Mouse (Mus musculus) neural tube, postnatal 0 days (tissue): Measurements from ENCODE around the gene Olfr806. TPM values are rescaled to one million over a fixed set of nuclear protein-coding genes. Genes with fewer than 3 reads are reported as not detected.

Source experiments
- microRNA-seq: library from miRNA; unstranded; fragments of <30 nt; microRNA quantifications from one replicate; pipeline ENCODE4, GENCODE M21; 2016
- polyA plus RNA-seq: library from polyadenylated mRNA; unstranded; fragments of >200 nt; fragmentation: Nextera tagmentation; extraction: Ambion mirVana; gene quantifications from 2 replicates; pipeline ENCODE4 v1.2.1, GENCODE M21; 2015

The Olfr806 gene
- polyA plus RNA-seq, result not detected in 2 replicates

GRCm38 (mm10) chr10:129741821-129742220 is at the start of gene Olfr806:
Gene Olfr806, minus strand, starts transcription at chr10:129741921.

GRCm38 (mm10) chr10:129774338-129774737 is 32.6 kb upstream of the Olfr806 start, which contains the start of gene Olfr809:
Gene Olfr809, plus strand, starts transcription at chr10:129774638.

GRCm38 (mm10) chr10:129765182-129765581 is 23.5 kb upstream of the Olfr806 start, which contains the start of gene Olfr808:
Gene Olfr808, plus strand, starts transcription at chr10:129765482.

GRCm38 (mm10) chr10:129757693-129758092 is 16.0 kb upstream of the Olfr806 start, which contains the start of gene Olfr807:
Gene Olfr807, minus strand, starts transcription at chr10:129757793.

DNA sequence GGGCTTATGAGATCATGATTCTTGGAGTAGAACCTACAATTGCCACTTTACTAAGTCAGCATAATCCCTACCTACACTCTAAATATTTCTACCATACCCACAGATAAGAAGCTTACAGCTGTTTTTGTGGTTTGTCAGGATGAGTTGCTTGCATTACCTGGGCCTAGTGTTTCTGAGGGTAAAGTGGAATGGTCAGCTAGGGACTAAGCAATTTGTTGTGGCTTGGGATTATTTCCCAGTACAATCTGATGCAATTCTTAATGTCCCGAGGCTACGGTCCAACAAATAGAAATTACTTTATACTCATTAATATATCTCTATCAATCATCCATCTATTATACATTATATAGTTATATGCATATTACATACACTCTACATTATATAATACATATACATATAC is 12.4 kb downstream of the Olfr806 start, which contains the start of gene Olfr805:
Gene Olfr805, minus strand, starts transcription at position 101 of the 400 bp plus-strand sequence.

GRCm38 (mm10) chr10:129702910-129703309 is 38.8 kb downstream of the Olfr806 start, which contains the start of gene Olfr804:
Gene Olfr804, plus strand, starts transcription at chr10:129703210.

DNA sequence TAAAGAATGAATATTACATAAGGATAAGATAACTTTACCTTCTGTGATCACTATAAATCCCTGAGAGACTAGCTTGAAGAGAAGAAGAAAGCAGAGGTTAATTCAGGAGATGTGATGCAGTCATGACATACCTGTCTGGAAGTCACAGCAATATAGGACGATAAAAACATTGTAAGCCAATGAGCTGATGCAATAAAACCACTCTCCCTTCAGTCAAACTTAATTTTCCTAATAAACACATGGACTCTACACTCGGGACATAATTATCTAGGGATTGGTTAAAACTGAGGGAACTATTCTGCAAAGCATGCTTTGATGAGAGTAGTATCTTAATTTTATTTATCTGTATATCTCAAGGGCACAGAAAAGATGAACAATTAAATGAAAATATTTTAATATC is 47.5 kb downstream of the Olfr806 start, which contains the start of gene Olfr803:
Gene Olfr803, minus strand, starts transcription at position 101 of the 400 bp plus-strand sequence.

DNA sequence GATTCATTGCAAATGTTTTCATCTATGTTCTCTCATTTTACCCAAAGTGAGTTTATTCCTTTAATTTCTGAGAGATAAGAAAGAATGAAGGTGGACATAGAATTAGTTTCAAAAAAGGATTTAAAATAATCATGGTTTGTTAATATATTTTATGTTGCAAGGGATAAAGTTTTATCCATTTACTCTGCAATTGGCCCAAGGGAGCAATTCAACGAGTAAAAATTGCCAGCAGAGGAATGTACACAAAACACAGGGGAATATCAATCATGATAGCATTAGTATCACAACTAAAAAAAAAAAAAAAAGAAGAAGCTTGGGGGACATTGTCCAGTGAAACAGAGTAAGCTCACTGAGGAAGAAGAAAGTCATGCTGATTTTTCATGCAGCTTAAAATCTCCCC is 53.7 kb downstream of the Olfr806 start, which contains the start of gene Olfr802:
Gene Olfr802, minus strand, starts transcription at position 101 of the 400 bp plus-strand sequence.

Small RNA genes within 50 kb of the gene (microRNA-seq; reads per million reads assigned to microRNA genes)
- not detected for gene Gm24485

Other genes starting within 250 kb of the Olfr806 start
- not detected in 2 replicates for gene Olfr790, start 243.4 kb downstream of the Olfr806 start, polyA plus RNA-seq
- gene Olfr791, start 220.1 kb downstream of the Olfr806 start, polyA plus RNA-seq, result not detected in 2 replicates
- not detected in 2 replicates for gene Olfr792, start 202.8 kb downstream of the Olfr806 start, polyA plus RNA-seq
- not detected in 2 replicates for gene Olfr794, start 174.3 kb downstream of the Olfr806 start, polyA plus RNA-seq
- not detected in 2 replicates for gene Olfr796, start 129.4 kb downstream of the Olfr806 start, polyA plus RNA-seq
- gene Olfr798, start 114.0 kb downstream of the Olfr806 start, polyA plus RNA-seq, result not detected in 2 replicates
- not detected in 2 replicates for gene Olfr799, start 104.4 kb downstream of the Olfr806 start, polyA plus RNA-seq
- gene Olfr800, start 84.2 kb downstream of the Olfr806 start, polyA plus RNA-seq, result not detected in 2 replicates
- not detected in 2 replicates for gene Olfr801, start 68.1 kb downstream of the Olfr806 start, polyA plus RNA-seq
- gene Olfr802, start 53.8 kb downstream of the Olfr806 start, polyA plus RNA-seq, result 0.04 and 0.08 TPM in 2 replicates
- not detected in 2 replicates for gene Olfr803, start 47.6 kb downstream of the Olfr806 start, polyA plus RNA-seq
- gene Olfr804, start 38.7 kb downstream of the Olfr806 start, polyA plus RNA-seq, result not detected in 2 replicates
- not detected in 2 replicates for gene Olfr805, start 12.5 kb downstream of the Olfr806 start, polyA plus RNA-seq
- not detected in 2 replicates for gene Olfr807, start 15.9 kb upstream of the Olfr806 start, polyA plus RNA-seq
- gene Olfr808, start 23.6 kb upstream of the Olfr806 start, polyA plus RNA-seq, result not detected in 2 replicates
- not detected in 2 replicates for gene Olfr809, start 32.7 kb upstream of the Olfr806 start, polyA plus RNA-seq
- not detected in 2 replicates for gene Olfr810, start 53.0 kb upstream of the Olfr806 start, polyA plus RNA-seq
- not detected in 2 replicates for gene Olfr811, start 62.5 kb upstream of the Olfr806 start, polyA plus RNA-seq
- gene Olfr812, start 104.2 kb upstream of the Olfr806 start, polyA plus RNA-seq, result not detected in 2 replicates
- not detected in 2 replicates for gene Olfr813, start 113.4 kb upstream of the Olfr806 start, polyA plus RNA-seq
- gene Olfr814, start 137.9 kb upstream of the Olfr806 start, polyA plus RNA-seq, result not detected in 2 replicates
- not detected in 2 replicates for gene Olfr815, start 163.9 kb upstream of the Olfr806 start, polyA plus RNA-seq
- not detected in 2 replicates for gene Olfr816, start 173.7 kb upstream of the Olfr806 start, polyA plus RNA-seq
- gene Olfr818, start 207.2 kb upstream of the Olfr806 start, polyA plus RNA-seq, result not detected in 2 replicates
- gene Olfr819, start 225.3 kb upstream of the Olfr806 start, polyA plus RNA-seq, result not detected in 2 replicates
- not detected in 2 replicates for gene Olfr247, start 234.2 kb upstream of the Olfr806 start, polyA plus RNA-seq
- gene Gm10310, start 243.1 kb upstream of the Olfr806 start, polyA plus RNA-seq, result not detected in 2 replicates